Mouse (Mus musculus) small intestine, adult 2 months (tissue): ENCODE data around the gene Slc46a1.

Source experiments
- CTCF ChIP-seq: fragments of 200-500 bp; IDR thresholded peaks from 2 replicates; pipeline ENCODE4 v1.5.1; 2012; ENCODE audit warnings: low read depth, mild to moderate bottlenecking, control low read depth, inconsistent platforms, low read length, moderate library complexity, mixed read lengths; ENCODE audit not compliant: insufficient replicate concordance, insufficient read length; ENCODE audit errors: extremely low read depth
- POLR2A ChIP-seq: fragments of 200-500 bp; IDR thresholded peaks from 2 replicates; pipeline ENCODE4 v1.6.1; 2012; ENCODE audit warnings: low read depth, mild to moderate bottlenecking, control low read depth, inconsistent platforms, low read length, moderate library complexity

GRCm38 (mm10) chr11:78453675-78454074 is 11.8 kb upstream of the Slc46a1 start:
- no peak for TF ChIP-seq POLR2A
- peak; percentile 93; the same call in 1 of the 2 replicates for TF ChIP-seq CTCF
